Mouse (Mus musculus): ENCODE data around the gene Frrs1l.

Gene Frrs1l

GRCm38 (mm10) chr4:56909568-56909967, 80.6 kb downstream of the Frrs1l start:
- DNase-seq: no peak

DNA sequence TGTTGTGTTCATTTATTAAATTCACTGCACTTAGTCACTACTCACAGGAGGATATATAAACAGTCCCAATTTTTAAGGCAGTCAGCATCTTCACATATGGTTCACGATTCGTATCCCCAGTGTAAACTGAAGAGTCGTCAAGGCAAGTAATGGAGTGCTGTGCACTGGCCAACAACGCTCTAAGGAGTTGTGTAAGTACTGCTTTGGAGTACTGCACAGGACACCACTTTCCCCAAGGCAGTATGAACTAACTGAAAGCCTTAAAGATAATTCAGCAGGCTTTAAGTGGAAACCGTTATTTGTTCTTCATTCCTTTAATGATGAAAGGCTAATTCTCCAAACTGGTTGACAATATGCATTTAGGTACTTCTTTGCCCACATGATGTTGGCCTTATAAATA, 82.5 kb downstream of the Frrs1l start:
- no peak for DNase-seq
